Comparison of ENCODE assay signal across 10 mouse cellular contexts in genomic region chr2:25289651-25290050, GRCm38 (mm10). TPM values are rescaled to one million over a fixed set of nuclear protein-coding genes. Genes with fewer than 3 reads are reported as not detected.
DNase-seq lines count a peak whose midpoint lies in the region; ATAC-seq lines count a peak whose summit lies in the region.
"Had no signal": no experiment of that assay in that cellular context is flagged by ENCODE, and none has a peak within 500 bp of the region (broad histone marks: within the 10 kb centered on the region; RNA-seq: fewer than 3 reads in every experiment).

Gene Lrrc26, plus strand, starts transcription at chr2:25289915.

- ATAC-seq in hindbrain, embryonic 11.5 days (ENCODE audit: low FRiP score) = no peak
- no peak for ATAC-seq in limb, embryonic 12.5 days (ENCODE audit: insufficient number of reproducible peaks, insufficient read depth, low FRiP score, low TSS enrichment, low read depth)
- no peak for ATAC-seq in neural tube, embryonic 15.5 days (ENCODE audit: low FRiP score)

- H3K9ac ChIP-seq in hindbrain, embryonic 11.5 days (ENCODE audit: low read depth, low read length) = no peak within 1 kb of the TSS
- no peak within 1 kb of the TSS for H3K9ac ChIP-seq in limb, embryonic 12.5 days (replicated peaks)
- H3K9ac ChIP-seq in neural tube, embryonic 15.5 days (replicated peaks) = peak within 1 kb of the TSS; percentile 46

- H3K4me3 ChIP-seq in heart, embryonic 10.5 days = peak within 1 kb of the TSS; percentile 36
- peak within 1 kb of the TSS; percentile 35 for H3K4me3 ChIP-seq in brown adipose tissue, adult 24 weeks (ENCODE audit: insufficient read depth, low read depth, low read length)
- H3K4me3 ChIP-seq in hindbrain, embryonic 11.5 days (ENCODE audit: low read depth, low read length) = peak within 1 kb of the TSS; percentile 10; the same call in 1 of the 2 replicates
- H3K4me3 ChIP-seq in limb, embryonic 12.5 days (replicated peaks) = peak within 1 kb of the TSS; percentile 31
- peak within 1 kb of the TSS; percentile 24 for H3K4me3 ChIP-seq in neural tube, embryonic 15.5 days (replicated peaks)

- intact Hi-C loops in heart, postnatal 25 days (cut with DNase I) = loop anchor here (5.0 kb wide), 1 partner anchor 62 kb away; no protein-coding TSS in a partner anchor

- H3K4me1 ChIP-seq in heart, embryonic 10.5 days = peaks cover 28% of the 10 kb centered on the region
- peaks cover 5% of the 10 kb centered on the region; the same call in 1 of the 2 replicates for H3K4me1 ChIP-seq in brown adipose tissue, adult 24 weeks (ENCODE audit: control insufficient read depth, insufficient read depth, insufficient read length, low read length)
- peaks cover 5% of the 10 kb centered on the region; the same call in 1 of the 2 replicates for H3K4me1 ChIP-seq in hindbrain, embryonic 11.5 days (replicated peaks; ENCODE audit: control insufficient read depth, insufficient read depth, low read length)
- H3K4me1 ChIP-seq in limb, embryonic 12.5 days (replicated peaks) = peaks cover 17% of the 10 kb centered on the region; the same call in 1 of the 2 replicates
- H3K4me1 ChIP-seq in neural tube, embryonic 15.5 days = peaks cover 55% of the 10 kb centered on the region

- H3K27me3 ChIP-seq in heart, embryonic 10.5 days (ENCODE audit: insufficient read depth, poor library complexity, severe bottlenecking) = peaks cover 90% of the 10 kb centered on the region
- H3K27me3 ChIP-seq in hindbrain, embryonic 11.5 days (ENCODE audit: control insufficient read depth, insufficient read depth, low read length) = peaks cover 59% of the 10 kb centered on the region
- H3K27me3 ChIP-seq in limb, embryonic 12.5 days = peaks cover 85% of the 10 kb centered on the region
- H3K27me3 ChIP-seq in neural tube, embryonic 15.5 days (replicated peaks) = peaks cover 68% of the 10 kb centered on the region

- H3K4me2 ChIP-seq in hindbrain, embryonic 11.5 days (replicated peaks; ENCODE audit: low read depth, low read length) = no peak within 1 kb of the TSS
- H3K4me2 ChIP-seq in limb, embryonic 12.5 days = peak within 1 kb of the TSS; percentile 27
- H3K4me2 ChIP-seq in neural tube, embryonic 15.5 days = peak within 1 kb of the TSS; percentile 61

- no peaks in the 10 kb centered on the region for H3K9me3 ChIP-seq in heart, embryonic 10.5 days
- no peaks in the 10 kb centered on the region for H3K9me3 ChIP-seq in hindbrain, embryonic 11.5 days (ENCODE audit: control insufficient read depth, low read length)
- H3K9me3 ChIP-seq in limb, embryonic 12.5 days = no peaks in the 10 kb centered on the region
- H3K9me3 ChIP-seq in neural tube, embryonic 15.5 days (replicated peaks) = no peaks in the 10 kb centered on the region

- 9% methylated on average over 11 of the region's 11 CpGs for WGBS in heart, embryonic 10.5 days
- WGBS in hindbrain, embryonic 11.5 days = 9% methylated on average over 11 of the region's 11 CpGs
- 9% methylated on average over 11 of the region's 11 CpGs for WGBS in limb, embryonic 12.5 days
- WGBS in neural tube, embryonic 15.5 days = 8% methylated on average over 11 of the region's 11 CpGs

- no peak within 1 kb of the TSS for H3K27ac ChIP-seq in heart, embryonic 10.5 days
- H3K27ac ChIP-seq in brown adipose tissue, adult 24 weeks (replicated peaks; ENCODE audit: low read depth, low read length) = no peak within 1 kb of the TSS
- H3K27ac ChIP-seq in hindbrain, embryonic 11.5 days (ENCODE audit: low read depth, low read length) = no peak within 1 kb of the TSS
- no peak within 1 kb of the TSS for H3K27ac ChIP-seq in limb, embryonic 12.5 days
- H3K27ac ChIP-seq in neural tube, embryonic 15.5 days (replicated peaks) = peak within 1 kb of the TSS; percentile 23; the same call in 1 of the 2 replicates

- peaks cover 18% of the 10 kb centered on the region for H3K36me3 ChIP-seq in heart, embryonic 10.5 days
- no peaks in the 10 kb centered on the region for H3K36me3 ChIP-seq in hindbrain, embryonic 11.5 days (ENCODE audit: control insufficient read depth, insufficient read depth, low read length)
- H3K36me3 ChIP-seq in limb, embryonic 12.5 days = peaks cover 18% of the 10 kb centered on the region
- H3K36me3 ChIP-seq in neural tube, embryonic 15.5 days = peaks cover 11% of the 10 kb centered on the region

- no peak for DNase-seq in heart, embryonic 10.5 days (ENCODE audit: low spot score)
- DNase-seq in heart, postnatal 25 days (ENCODE audit: low spot score) = no peak
- DNase-seq in hindbrain, embryonic 11.5 days (ENCODE audit: low spot score) = no peak
- no peak for DNase-seq in retina, postnatal 1 day
- DNase-seq in ovary, adult 18-20 months (ENCODE audit: low spot score) = no peak

RNA-seq across cellular contexts. Expression of gene Lrrc26, which starts in this region (rescaled TPM):
- not detected in 2 replicates for polyA plus RNA-seq in heart, embryonic 10.5 days (2016; fragmentation: Nextera tagmentation; extraction: Ambion mirVana)
- total RNA-seq in heart, postnatal 25 days (2021) = not detected
- not detected in 2 replicates for polyA plus RNA-seq in brown adipose tissue, adult 24 weeks (2012; ENCODE audit: insufficient read depth, insufficient read length, missing spikeins)
- polyA plus RNA-seq in hindbrain, embryonic 11.5 days (2014; fragmentation: Nextera tagmentation; extraction: Ambion mirVana) = not detected in 2 replicates
- not detected in 2 replicates for polyA plus RNA-seq in limb, embryonic 12.5 days (2016; fragmentation: Nextera tagmentation; extraction: Ambion mirVana)
- polyA plus RNA-seq in neural tube, embryonic 15.5 days (2015; fragmentation: Nextera tagmentation; extraction: Ambion mirVana) = 0.22 and 0.26 TPM in 2 replicates
- total RNA-seq: MEL; neutrophil, adult 5-6 weeks had no signal
